Mouse (Mus musculus) left cerebral cortex, adult 11 months (tissue): Measurements from ENCODE around the gene Mab21l3.
"Not testable (repeated sequence)": the region's sequence is repeated elsewhere in the genome, so short reads cannot be mapped to it uniquely, and the experiment has no call there.

Experiments
- DNase-seq: peaks from one replicate; pipeline ENCODE4 v3.0.0; 2022; ENCODE audit warnings: low spot score

Gene Mab21l3

DNA sequence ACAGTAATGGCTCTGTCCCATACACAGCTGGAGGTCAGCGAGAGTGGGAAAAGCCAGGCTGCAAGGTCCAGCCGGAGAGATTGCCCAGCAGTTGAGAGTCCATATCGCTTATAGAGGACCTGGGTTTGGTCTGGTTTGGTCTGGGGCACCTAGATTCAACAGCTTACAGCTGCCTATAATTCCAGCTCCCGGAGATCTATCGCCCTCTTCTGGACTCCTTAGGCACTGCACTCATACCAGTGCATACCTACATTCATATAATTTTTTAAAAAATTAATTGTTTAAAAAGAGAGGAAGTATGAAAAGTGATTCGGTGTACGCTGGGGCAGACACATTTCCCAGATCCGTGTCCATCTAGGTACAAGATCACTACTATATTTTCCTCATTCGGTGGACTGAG, 9.4 kb downstream of the Mab21l3 start:
- no peak for DNase-seq

DNA sequence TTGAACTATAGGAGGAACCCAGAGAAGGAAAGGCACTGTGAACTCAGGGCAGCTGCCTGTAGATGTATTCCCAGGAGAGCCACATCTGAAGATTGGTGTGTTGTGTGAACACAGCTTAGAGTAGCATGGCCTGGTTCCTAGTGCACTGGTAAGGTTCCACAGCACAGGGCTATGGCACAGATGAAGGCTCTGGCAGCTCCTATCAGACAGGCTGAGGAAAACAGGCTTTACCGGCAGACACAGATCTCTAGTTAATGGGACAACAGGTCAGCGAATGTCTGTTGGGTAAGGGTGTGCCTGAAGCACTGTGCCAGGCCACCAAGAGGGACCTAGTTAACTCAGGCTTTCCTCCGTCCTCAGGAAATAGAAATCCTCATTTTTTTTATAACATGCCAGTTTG, 11.8 kb downstream of the Mab21l3 start:
- DNase-seq: no peak

DNA sequence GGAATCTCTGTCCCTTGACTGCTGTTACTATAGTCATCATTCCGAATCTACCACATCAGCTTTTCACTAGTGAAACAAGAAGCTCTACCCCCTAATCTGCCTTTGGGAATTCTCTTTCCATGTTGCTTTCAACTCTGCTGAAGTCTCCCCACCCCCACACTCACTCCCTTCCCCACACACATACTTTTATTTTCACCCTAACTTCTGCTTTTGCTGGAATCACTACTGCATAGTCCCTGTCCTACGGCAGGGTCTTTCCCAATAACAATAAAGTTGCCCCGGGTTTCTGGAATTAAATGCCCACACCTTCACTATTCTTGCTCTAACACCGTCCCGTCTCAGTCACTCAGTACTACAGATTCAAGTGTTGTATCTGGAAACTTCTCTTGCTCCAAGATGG, 12.2 kb downstream of the Mab21l3 start:
- no peak for DNase-seq

DNA sequence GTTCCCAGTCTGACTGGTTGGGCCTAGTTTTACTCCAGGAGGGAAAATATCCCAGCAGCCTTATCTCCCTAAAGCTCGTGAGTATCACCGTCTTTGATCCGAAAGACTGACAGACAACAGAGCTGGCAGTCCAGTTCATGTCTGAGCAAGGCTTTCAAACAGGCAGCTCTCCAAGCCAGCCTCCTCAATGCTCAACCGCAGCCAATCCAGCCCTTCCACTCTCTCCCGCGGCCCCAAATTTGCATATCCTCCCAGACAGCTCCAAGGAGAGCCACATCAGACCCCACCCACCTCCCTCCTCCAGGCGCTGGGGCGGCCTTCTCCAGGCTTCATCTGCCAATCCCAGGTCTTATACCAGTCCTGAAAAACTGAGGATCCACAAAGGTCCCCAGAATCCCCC, 12.7 kb downstream of the Mab21l3 start:
- peak; percentile 23 for DNase-seq

DNA sequence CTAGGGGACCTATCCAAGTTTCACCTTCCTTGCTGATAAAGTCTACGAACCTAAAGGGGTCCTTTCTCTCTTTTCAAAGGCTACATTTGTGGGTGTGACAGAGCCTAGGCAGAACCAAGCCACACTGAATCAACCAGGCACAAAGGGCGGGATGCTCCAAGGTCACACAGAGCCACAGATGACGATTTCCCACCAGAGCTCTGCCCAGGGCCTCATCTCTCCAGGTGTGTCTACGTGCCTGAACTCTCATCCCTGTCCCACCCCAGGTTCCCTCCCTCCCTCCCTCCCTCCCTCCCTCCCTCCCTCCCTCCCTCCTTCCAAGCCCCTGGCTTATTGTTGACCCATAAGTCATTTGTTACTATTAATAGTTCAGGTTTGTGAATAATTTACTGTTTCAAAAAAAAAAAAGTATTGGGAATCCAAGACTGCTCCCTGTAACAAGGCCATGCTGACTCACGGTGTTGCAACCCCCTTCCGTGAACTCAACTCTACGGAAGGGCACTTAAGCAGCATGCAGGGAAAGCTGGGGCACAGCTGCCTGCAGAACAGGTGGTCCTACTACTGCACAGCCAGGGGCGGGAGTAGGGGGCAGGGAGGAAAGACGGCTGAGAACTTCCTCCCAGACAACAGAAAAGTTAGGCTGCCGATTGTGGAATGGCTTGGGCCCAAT, 17.4 kb downstream of the Mab21l3 start:
- DNase-seq: no peak

DNA sequence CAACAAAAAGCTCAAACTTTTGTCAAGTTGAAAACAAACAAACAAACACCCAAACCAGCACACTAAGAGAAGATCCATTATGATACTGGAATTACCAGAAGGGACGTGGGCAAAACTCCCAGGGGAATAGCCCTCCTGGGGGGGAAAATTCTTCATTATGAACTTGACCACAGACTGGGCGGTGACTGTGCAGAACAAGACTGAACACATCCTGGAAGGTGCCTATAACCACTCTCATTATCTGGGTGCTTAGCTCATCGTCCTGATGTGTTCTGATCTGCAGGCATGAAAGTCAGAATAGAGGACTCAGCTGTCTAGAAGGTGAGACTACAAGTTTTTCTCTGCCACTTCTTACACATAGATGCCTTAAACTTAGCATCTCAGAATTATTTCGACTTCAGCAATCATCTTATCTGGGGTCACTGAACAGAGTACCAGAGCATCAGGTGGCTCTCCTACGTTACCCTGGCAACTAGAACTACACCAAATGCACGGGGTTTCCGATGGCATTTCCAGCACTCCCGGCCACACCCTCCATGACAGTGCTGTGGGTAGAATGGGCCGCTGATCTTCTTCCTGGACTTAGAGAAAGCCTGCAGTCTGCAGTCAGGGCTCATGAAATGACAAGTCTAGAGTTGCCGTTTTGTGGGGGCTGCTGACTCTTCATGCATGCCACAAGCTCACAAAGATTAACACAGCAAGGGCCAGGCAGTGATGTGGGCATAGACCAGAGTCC, 18.7 kb downstream of the Mab21l3 start:
- no peak for DNase-seq

DNA sequence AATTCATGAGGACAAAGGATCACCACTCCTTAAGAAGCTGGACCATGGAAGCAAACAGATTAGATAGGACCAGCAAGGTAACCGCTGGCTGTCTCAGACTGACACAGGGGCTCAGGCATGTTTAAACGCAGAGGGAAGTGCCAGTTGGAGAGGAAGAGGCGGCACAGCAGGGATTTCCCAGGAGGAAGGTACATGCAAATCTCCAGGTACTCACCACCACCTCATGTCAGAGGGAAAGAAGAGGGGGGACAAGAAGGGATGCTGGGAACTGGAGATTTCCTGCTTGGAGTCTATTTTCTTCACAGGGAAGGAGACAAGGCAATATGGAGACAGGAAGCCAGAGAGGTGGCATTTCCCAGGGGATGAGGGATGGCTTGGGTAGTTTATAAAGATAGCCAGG, 20.2 kb downstream of the Mab21l3 start:
- no peak for DNase-seq

DNA sequence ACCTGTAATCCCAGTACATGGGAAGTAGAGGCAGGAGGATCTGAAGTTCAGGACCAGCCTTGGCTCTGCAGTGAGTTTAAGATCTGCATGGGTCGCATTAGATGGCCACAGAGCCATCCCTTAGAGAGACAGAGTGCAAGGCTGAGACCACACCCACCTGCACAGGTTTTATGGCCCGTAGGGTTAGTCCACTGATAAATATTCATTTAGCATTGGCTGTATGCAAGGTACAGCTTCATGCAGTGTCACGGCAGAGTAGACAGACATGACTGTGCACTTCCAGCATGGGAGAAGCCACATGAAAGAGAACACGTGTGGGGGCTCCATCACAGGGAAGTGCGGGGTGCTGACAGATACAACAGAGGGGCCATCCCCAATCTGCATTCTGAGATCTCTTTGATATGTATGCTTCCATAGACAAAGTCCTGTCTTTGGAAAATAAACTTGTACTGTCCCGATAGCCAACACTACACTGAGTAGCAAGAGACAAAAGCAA, 21.5 kb downstream of the Mab21l3 start:
- DNase-seq: no peak

DNA sequence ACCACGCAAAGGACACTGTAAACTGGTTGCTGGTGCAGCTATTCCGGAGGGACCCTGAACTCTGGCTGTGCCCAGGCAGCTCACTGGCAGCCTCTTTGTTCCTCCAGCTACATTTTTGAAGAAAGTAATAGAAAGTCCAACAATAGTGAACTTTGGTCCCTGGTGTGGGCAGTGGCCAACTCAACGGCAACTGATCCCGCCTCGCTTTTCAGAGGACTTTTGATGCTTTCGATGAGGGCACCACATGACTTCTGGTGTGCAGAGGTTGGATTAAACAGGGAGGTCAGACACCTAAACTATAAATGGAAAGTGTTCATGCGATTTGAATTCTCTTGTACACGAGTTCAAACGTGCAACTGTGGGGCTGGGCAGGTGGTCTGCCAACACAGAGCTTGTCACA, 24.4 kb downstream of the Mab21l3 start:
- DNase-seq: no peak

DNA sequence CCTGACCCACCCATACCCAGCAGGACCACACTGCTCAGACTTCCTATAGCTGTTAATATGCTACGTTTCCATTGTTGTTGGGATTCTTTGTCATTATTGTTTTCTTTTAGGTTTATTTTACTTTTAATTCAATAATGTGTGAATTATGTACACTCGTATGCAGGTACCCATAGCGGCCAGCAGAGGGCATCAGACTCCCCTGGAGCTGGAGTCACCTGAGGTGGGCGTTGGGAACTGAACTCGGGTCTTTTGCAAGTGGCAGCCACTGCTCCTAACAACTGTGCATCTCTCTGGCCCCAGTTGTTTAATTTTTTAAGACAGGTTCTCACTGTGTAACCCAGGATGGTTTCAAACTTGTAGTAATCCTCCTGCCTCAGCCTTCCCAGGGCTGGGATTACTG, 26.7 kb downstream of the Mab21l3 start:
- DNase-seq: no peak

DNA sequence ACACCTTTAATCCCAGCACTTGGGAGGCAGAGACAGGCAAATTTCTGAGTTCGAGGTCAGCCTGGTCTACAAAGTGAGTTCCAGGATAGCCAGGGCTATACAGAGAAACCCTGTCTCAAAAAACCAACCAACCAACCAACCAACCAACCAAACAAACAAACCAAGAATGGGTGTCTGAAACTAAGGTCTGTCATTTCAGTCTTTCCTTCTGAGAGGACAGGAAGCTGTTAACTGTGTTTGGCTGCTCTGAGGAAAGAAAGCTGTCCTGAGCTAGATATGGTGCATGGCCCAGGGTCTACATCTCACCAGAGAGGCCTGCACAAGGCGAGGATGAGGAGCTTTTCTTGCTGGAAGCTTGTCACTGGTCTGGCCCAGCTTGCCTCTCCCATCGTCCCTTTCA, 28.1 kb downstream of the Mab21l3 start:
- DNase-seq: not testable (repeated sequence)

DNA sequence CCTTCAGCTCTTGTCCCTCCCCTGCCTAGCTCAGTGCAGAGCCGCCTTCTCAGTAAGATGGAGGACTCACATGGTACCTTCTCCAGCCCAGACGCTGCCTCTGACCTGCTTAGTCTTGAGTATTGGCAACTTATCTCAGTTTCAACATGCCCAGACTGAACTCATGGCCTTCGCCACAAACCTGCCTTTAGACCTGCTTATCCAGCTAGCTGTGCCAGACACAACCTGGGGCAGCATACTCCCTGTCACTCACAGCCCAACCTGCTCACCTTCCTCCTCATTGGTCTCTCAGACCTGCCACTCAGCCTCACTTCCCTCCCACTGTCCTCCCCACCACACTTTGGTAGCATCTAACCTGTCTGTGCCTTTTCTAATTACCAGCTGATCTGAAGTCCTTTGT, 32.8 kb downstream of the Mab21l3 start:
- no peak for DNase-seq

DNA sequence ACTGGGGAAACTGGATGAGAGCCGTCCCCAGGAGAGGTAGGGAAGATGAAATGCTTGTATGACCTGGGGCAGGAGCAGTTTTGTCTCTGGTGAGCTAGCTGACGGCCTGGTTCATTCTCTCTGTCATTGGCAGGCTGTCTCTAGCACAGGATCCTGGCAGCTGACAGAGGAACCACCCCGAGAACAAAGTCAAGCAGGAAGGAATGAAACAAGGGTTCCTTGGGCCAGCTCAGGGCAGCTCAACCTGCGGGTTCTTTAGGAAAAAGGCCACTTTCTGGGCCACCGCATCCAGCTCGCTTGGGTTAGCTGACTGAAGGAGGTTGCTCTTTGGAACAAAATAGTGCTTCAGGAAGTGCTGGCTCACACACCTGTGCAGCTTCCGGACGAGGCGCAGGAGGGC, 34.0 kb downstream of the Mab21l3 start:
- DNase-seq: no peak

DNA sequence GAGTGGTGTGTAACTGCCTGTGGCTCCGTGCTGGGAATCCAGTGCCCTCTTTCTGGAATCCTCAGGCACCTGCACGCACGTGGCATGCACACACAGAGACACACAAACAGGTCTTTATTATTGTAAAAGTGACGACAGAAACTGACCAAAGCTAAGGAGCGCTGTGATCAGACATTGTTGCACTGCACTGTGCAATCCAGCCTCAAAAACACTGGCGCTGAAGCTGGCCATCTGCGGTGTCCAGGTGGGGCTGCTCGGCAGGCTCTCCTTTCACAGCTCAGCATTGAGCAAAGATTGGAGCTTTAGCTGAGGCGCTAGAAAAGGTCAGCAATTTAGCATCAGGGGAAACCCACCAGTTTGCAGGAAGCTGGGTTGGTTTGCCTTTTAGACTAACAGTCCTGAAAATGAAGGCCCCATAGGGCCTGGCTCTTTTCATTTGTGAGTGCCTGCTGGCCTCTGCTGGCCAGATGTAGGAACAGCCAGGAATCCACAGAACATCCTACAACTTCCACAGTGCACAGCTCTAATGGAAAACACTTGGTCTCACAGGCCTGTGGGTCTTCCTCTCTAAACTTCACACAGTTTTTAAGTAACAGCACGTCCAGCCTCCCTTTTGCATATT, 36.3 kb downstream of the Mab21l3 start:
- peak; percentile 59 for DNase-seq

DNA sequence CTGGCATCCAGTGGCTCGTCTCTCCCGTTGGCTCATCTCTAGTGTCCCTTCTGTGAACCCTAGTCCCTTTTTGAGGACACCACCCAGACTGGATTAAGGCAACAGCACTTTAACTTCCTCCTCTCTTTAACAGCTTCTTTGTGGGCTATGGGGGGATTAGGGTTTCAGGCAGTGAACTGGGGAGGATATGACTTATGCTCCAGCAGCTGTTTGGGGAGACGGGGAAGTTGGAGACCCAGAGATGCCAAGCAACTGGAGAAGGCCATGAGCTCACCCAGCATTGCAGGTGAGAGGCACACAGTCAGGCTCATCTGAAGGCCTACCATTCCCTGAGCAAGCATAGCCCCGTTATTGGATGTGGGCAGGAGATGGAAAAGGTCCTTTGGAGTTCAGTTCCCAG, 36.8 kb downstream of the Mab21l3 start:
- DNase-seq: no peak

DNA sequence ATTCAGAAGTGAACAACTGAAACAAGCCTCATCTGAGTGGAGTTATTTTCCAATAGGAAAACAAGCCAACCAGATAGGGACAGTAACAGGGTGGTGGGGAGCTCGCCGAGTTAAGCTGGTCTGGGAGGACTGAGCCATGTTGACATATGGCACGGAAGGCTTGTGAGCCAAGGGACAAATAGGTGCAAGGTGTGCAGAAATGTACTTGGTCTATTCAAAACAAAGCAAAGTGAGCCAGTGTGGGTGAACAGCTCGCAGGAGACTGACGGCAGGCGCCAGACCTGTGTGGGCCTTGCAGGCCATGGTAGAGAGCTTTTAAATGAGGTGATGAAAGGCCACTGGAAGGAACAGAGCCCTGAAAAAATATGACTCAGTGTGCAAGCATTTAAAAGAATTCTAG, 41.1 kb downstream of the Mab21l3 start:
- DNase-seq: no peak

DNA sequence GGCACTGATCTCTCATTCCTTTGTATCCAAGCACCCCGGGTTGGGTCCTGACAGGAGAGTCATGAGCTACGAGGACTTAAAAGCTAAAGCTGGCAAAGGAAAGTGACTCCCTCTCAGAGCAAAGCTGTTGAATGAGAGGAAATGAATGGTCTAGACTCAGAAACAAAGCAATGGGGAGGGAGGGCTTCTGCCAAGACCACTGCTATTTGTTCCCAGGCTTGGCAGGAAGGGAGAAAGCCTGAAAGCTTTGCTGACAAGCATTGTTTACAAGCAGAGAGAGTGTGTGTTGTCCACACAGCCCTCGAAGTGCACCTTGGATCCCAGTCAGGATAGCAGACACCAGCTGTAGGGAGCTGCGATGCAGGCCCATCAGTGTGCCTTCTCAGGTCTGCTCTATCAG, 41.8 kb downstream of the Mab21l3 start:
- no peak for DNase-seq

DNA sequence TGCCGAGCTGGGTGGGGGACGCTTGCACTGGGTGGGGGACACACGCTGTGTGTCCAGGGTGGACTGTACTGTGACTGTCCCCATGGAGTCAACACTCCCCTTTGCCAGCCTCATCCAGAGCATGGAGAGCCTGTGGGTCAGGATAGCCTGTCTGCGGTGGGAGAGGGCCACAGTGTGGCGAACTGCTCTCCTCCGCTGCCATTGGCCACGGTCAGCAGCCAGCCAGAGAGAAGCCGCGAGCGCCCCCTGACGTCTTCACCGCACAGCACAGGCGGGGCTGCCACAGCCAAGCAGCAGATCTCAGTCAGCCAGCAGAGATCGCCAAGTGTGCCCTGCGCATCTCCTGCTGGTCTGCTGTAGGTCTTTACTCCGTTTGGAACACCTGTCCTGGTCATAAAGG, 42.6 kb downstream of the Mab21l3 start:
- peak; percentile 86 for DNase-seq

DNA sequence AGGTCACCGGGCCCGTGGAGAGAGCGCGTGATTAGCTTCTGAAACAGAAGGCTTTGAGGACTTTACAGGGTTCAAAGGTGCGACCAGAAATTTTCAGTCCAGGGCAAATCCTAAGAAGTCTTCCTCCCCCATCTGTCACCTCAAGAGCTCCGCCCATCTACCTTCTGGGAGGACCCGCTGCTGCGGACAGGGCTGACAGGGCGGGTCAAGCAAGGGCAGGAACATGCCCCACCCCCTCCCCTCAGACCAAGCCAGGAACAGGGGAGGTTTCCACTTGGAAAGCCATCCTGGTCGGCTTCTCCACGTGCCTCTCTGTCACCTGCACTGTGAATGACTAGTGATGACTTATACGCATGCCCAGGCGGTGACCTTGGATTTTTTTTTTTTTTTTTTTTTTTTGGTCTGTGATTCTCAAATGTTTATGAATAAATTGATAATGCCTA, 43.2 kb downstream of the Mab21l3 start:
- DNase-seq: no peak

DNA sequence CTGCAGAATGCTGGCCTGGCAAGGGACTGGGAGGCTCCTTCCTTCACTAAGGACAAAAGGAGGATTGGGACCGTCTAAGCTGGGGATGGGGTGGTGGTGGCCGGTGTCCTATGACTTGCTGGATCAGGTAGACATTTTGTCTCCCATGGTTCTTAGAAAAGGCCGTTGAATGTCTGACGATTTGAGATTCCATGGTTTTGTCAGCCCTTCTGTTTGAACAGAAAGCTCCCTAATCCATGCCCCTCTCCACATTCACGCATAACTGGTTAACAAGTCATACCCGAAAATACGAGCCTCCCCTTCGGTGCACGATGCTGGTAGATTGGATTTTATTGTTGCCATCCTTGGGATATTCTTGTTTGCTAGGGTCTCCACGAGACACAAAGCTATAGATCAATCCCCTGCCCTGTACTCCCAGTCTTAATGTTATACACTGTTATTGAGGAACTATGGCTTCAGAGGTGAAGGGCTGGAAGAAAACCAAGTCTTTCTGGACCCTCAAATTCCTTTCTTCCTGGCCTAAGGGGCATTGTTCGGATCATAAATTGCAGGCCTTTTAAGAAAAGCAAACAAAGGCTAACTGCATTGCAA, 43.7 kb downstream of the Mab21l3 start:
- no peak for DNase-seq

DNA sequence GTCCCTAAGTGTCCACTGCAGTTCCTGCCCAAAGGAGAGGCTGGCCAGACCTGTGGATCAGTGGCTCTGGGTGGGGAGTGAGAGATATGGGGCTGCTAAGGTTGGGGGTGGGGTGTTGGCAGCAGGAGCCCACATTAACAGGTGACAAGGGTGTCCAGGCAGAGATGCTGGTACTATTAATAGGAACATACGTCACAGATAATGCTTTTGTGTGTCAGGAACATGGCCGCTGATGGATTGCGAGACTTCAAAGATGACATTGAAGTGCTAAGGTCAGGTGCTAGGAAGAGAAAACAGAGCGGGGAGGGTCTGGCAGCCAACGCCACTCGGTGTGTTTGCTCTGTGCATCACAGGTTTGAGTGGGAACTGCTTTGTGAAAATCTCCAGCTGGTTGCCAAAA, 44.4 kb downstream of the Mab21l3 start:
- no peak for DNase-seq

DNA sequence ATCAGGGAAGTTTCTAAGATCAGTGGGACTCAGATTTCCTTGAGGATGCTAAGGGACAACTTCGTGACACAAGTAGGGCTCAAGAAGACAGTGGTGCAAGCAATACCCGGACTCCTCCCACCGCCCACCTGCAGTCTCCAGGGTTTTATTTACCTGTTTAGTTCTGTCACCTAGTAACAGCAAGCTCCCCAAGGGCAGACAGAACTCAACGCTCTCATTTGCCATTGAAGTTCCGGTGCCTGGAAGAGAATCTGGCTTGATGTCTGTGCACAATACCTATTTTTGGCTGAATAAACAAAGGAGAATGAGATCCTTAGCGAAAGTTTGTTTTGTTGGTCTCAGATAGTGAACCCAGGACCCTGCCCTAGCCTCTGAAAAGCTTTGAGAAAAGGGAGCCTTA, 45.0 kb downstream of the Mab21l3 start:
- no peak for DNase-seq

DNA sequence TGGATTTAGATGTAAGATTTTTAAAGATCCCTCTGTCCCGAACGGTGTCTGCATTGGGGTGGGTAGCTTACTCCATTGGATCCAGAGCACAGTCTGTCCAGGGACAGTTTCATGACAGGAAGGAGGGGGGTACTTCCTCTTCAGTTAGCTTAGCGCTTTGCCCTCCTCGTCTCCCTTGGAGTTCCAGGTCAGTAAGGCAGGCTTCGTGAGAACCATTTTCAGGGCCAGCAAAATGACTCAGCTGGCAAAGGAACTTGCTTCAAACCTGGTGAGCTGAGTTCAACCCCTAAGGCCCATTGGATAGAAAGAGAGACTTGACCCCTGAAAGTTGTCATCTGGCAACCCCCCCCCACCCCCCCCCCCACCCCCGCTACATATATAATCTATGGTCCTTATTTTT, 46.0 kb downstream of the Mab21l3 start:
- DNase-seq: no peak
